Mouse (Mus musculus): Measurements from ENCODE around the gene Six4. TPM values are rescaled to one million over a fixed set of nuclear protein-coding genes. Genes with fewer than 3 reads are reported as not detected.

The Six4 gene
- total RNA-seq, 2 experiments from 2014 or later = 0.57 to 0.59 TPM

Other genes starting within 250 kb of the Six4 start
- gene Six6, start 173.6 kb downstream of the Six4 start, total RNA-seq (2021) = not detected
- gene 4930447C04Rik, start 172.7 kb downstream of the Six4 start, total RNA-seq (2021) = 1 to 10 TPM; 4.9 to 6.9 TPM
- gene Six1, start 59.6 kb downstream of the Six4 start, total RNA-seq (2021) = not detected
- 10 to 100 TPM; 21.4 to 22.0 TPM for gene Mnat1, start 10.3 kb upstream of the Six4 start, total RNA-seq (2021)
- 10 to 100 TPM in 1 of 2 experiments, 1 to 10 TPM in 1; 10.0 to 11.4 TPM for gene Trmt5, start 173.3 kb upstream of the Six4 start, total RNA-seq (2021)
- gene Slc38a6, start 173.3 kb upstream of the Six4 start, total RNA-seq (2021) = 10 to 100 TPM in 1 of 2 experiments, 1 to 10 TPM in 1; 9.9 to 16.7 TPM

Measured in layer of hippocampus, postnatal 25 days (tissue).